Mouse (Mus musculus): Measurements from ENCODE around the gene Stk11.
"Not testable (repeated sequence)": the region's sequence is repeated elsewhere in the genome, so short reads cannot be mapped to it uniquely, and the experiment has no call there.

Stk11 gene

GRCm38 (mm10) chr10:80157141-80157929 is 41.7 kb downstream of the Stk11 start:
- DNase-seq (ENCODE audit: low spot score in 2 of 2), result no peak

- DNase-seq (ENCODE audit: low spot score in 2 of 2), result no peak
These were observed 42.8 kb downstream of the Stk11 start for GRCm38 (mm10) chr10:80158307-80158986.

- no peak for DNase-seq (ENCODE audit: low spot score in 2 of 2)
These were observed 43.5 kb downstream of the Stk11 start for GRCm38 (mm10) chr10:80159021-80159560.

- peak; percentile 93 to 97 for DNase-seq (ENCODE audit: low spot score in 2 of 2)
These were observed 44.2 kb downstream of the Stk11 start for GRCm38 (mm10) chr10:80159561-80160454.

GRCm38 (mm10) chr10:80160455-80161371 is 45.1 kb downstream of the Stk11 start:
- DNase-seq (ENCODE audit: low spot score in 2 of 2), result no peak

- no peak for DNase-seq (ENCODE audit: low spot score in 2 of 2)
These were observed 46.1 kb downstream of the Stk11 start for GRCm38 (mm10) chr10:80161522-80162242.

- DNase-seq (ENCODE audit: low spot score in 2 of 2), result no peak
These were observed 46.6 kb downstream of the Stk11 start for GRCm38 (mm10) chr10:80162243-80162608.

GRCm38 (mm10) chr10:80162716-80163299 is 47.2 kb downstream of the Stk11 start:
- no peak for DNase-seq (ENCODE audit: low spot score in 2 of 2)

GRCm38 (mm10) chr10:80163721-80164120 is 48.1 kb downstream of the Stk11 start:
- DNase-seq (ENCODE audit: low spot score in 2 of 2), result no peak

- DNase-seq (ENCODE audit: low spot score in 2 of 2), result no peak
These were observed 48.8 kb downstream of the Stk11 start for GRCm38 (mm10) chr10:80164161-80164997.

GRCm38 (mm10) chr10:80164998-80165344 is 49.4 kb downstream of the Stk11 start:
- DNase-seq (ENCODE audit: low spot score in 2 of 2), result peak; percentile 94 to 98

- peak in 1 of 2 experiments; percentile 57 for DNase-seq (ENCODE audit: low spot score in 2 of 2)
These were observed 50.0 kb downstream of the Stk11 start, which contains the start of gene Cirbp for GRCm38 (mm10) chr10:80165392-80166128. TSS of gene Cirbp (plus strand) at chr10:80165985.

GRCm38 (mm10) chr10:80166136-80166535 is 50.5 kb downstream of the Stk11 start:
- DNase-seq (ENCODE audit: low spot score in 2 of 2), result not testable (repeated sequence)

- DNase-seq (ENCODE audit: low spot score in 2 of 2), result peak; percentile 98 to 99
These were observed 51.9 kb downstream of the Stk11 start for GRCm38 (mm10) chr10:80167460-80168037.

GRCm38 (mm10) chr10:80168038-80168661 is 52.5 kb downstream of the Stk11 start:
- DNase-seq (ENCODE audit: low spot score in 2 of 2), result peak; percentile 85 to 89

- DNase-seq (ENCODE audit: low spot score in 2 of 2), result no peak
These were observed 53.5 kb downstream of the Stk11 start for GRCm38 (mm10) chr10:80169070-80169469.

GRCm38 (mm10) chr10:80169651-80170050 is 54.0 kb downstream of the Stk11 start:
- no peak for DNase-seq (ENCODE audit: low spot score in 2 of 2)

Data from frontal cortex, postnatal 25 days (tissue).